Mouse (Mus musculus) liver, adult 2 months (tissue): Measurements from ENCODE around the gene Homez.

Experiments
- CTCF ChIP-seq: fragments of 200-500 bp; IDR thresholded peaks from 2 replicates; pipeline ENCODE4 v1.5.1; 2011; ENCODE audit warnings: low read depth, low read length, control low read depth
- POLR2A ChIP-seq: fragments of 200-500 bp; IDR thresholded peaks from 2 replicates; pipeline ENCODE4 v1.6.1; 2011; ENCODE audit warnings: low read length, control low read depth; ENCODE audit not compliant: insufficient read depth; ENCODE audit errors: extremely low read depth

DNA sequence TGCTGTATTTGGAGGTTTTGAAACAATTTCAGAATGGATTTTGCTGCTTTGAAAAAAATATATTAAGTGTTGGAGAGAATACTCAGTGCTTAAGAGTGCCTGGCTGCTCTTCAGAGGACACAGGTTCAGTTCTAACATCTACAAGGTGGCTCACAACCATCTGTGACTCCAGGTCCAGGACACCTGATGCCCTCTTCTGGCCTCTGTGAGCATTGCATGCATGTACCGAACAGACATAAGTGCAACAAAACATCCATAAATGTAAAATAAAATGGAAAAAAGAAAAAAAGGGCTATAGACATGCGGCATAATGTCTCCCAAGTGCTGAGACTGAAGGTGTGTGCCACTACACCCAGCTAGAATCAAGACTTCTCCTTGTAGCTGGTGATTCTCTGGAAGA is 10.2 kb downstream of the Homez start:
- TF ChIP-seq CTCF (peak; percentile 76), POLR2A (no peak)
